Mouse (Mus musculus): ENCODE measurements around the gene Zbtb1. TPM values are rescaled to one million over a fixed set of nuclear protein-coding genes. Genes with fewer than 3 reads are reported as not detected.

Gene Zbtb1
- polyA plus RNA-seq, 1 experiment from 2014 or later, result 3.5 TPM

DNA sequence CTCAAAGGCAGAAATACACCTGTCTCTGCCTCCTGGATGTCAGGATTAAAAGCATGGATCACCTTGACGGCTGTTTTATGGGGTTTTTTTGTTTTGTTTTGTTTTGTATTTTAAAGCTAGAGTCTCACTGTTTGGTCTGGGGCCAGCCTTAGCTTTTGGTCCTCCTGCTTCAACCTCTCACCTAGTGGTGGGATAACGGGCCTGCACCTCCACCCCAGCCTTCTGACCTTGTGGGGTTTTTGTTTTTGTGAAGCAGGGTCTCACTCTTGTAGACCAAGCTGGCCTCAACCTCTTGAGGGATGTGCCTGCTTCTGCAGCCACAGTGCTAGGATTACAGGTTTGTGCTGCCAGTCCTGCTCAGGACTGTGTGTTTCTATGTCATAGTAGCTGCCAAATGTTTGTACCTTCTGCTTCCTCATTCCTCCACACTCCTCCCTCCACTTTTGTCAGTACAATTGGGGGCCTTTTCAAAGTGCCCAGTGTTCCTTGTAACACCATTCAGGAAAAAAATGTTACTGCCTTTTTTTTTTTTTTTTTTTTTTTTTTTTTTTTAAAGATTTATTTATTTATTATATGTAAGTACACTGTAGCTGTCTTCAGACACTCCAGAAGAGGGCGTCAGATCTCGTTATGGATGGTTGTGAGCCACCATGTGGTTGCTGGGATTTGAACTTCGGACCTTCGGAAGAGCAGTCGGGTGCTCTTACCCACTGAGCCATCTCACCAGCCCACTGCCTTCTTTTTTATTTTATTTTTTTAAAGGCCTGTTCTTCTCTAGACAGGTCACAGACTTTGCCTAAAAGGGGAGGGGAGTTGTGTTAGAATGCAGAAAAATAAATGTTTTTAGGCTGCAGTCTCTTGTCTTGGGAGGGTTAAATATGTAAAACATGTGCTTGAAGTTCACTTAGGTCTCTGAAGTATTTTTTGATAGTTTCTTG is 3.1 kb downstream of the Zbtb1 start:
- H3K27ac ChIP-seq, result no peak overlapping the region
- ATAC-seq (replicated peaks), result no peak
- no peaks in the 10 kb centered on the region for H3K27me3 ChIP-seq (replicated peaks)
- H3K9ac ChIP-seq, result no peak overlapping the region
- H3K4me1 ChIP-seq, result peaks cover 23% of the 10 kb centered on the region
- no peak overlapping the region for H3K4me2 ChIP-seq
- H3K9me3 ChIP-seq, result no peaks in the 10 kb centered on the region
- no peak overlapping the region for H3K4me3 ChIP-seq
- no peaks in the 10 kb centered on the region for H3K36me3 ChIP-seq (replicated peaks)
- 67% methylated on average over 7 of the region's 7 CpGs for WGBS

DNA sequence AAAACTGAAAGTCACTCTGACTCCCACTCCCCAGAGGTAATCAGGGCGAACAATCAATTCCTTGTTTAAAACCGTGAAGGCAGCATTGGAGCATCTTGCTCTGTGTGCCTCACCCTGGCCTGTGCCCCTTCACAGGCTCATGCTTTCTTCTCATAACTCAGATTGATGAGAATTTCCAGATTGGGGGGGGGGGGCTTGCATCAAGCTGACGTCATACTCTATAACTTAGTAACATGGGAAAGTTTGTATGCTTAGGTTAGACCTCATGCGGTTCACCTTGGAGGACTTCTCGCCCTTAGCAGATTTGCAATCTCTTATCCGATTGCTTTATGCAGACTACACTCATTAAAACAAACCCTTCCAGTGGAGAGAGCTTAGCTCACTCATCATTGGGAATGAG is 3.9 kb downstream of the Zbtb1 start:
- Histone ChIP-seq H3K36me3 (replicated peaks) (no peaks in the 10 kb centered on the region), H3K4me2 (no peak overlapping the region), H3K4me3 (no peak overlapping the region), H3K9ac (no peak overlapping the region), H3K9me3 (no peaks in the 10 kb centered on the region), H3K27ac (no peak overlapping the region), H3K4me1 (peaks cover 17% of the 10 kb centered on the region), H3K27me3 (replicated peaks) (no peaks in the 10 kb centered on the region)
- 74% methylated on average over 6 of the region's 6 CpGs for WGBS
- no peak for ATAC-seq (replicated peaks)

GRCm38 (mm10) chr12:76374911-76375310 is 4.8 kb downstream of the Zbtb1 start:
- no peak for ATAC-seq (replicated peaks)
- 81% methylated on average over 4 of the region's 4 CpGs for WGBS
- H3K9me3 ChIP-seq, result no peaks in the 10 kb centered on the region
- H3K4me2 ChIP-seq, result no peak overlapping the region
- no peaks in the 10 kb centered on the region for H3K36me3 ChIP-seq (replicated peaks)
- no peaks in the 10 kb centered on the region for H3K27me3 ChIP-seq (replicated peaks)
- no peak overlapping the region for H3K27ac ChIP-seq
- no peak overlapping the region for H3K9ac ChIP-seq
- H3K4me3 ChIP-seq, result no peak overlapping the region
- H3K4me1 ChIP-seq, result peaks cover 17% of the 10 kb centered on the region

- no peak overlapping the region for H3K27ac ChIP-seq
- ATAC-seq (replicated peaks), result no peak
- 94% methylated on average over 3 of the region's 3 CpGs for WGBS
- no peaks in the 10 kb centered on the region for H3K27me3 ChIP-seq (replicated peaks)
- H3K9me3 ChIP-seq, result no peaks in the 10 kb centered on the region
- no peak overlapping the region for H3K4me2 ChIP-seq
- no peak overlapping the region for H3K9ac ChIP-seq
- no peaks in the 10 kb centered on the region for H3K36me3 ChIP-seq (replicated peaks)
- H3K4me1 ChIP-seq, result peaks cover 17% of the 10 kb centered on the region
- H3K4me3 ChIP-seq, result no peak overlapping the region
These were observed 5.4 kb downstream of the Zbtb1 start for GRCm38 (mm10) chr12:76375506-76375905.

- no peaks in the 10 kb centered on the region for H3K9me3 ChIP-seq
- H3K27me3 ChIP-seq (replicated peaks), result no peaks in the 10 kb centered on the region
- no peak overlapping the region for H3K4me3 ChIP-seq
- no peaks in the 10 kb centered on the region for H3K36me3 ChIP-seq (replicated peaks)
- H3K9ac ChIP-seq, result no peak overlapping the region
- H3K4me1 ChIP-seq, result peaks cover 12% of the 10 kb centered on the region
- WGBS, result 33% methylated on average over 7 of the region's 7 CpGs
- no peak overlapping the region for H3K4me2 ChIP-seq
- no peak overlapping the region for H3K27ac ChIP-seq
- ATAC-seq (replicated peaks), result no peak
These were observed 6.6 kb downstream of the Zbtb1 start for GRCm38 (mm10) chr12:76376649-76377048.

GRCm38 (mm10) chr12:76377059-76377458 is 7.0 kb downstream of the Zbtb1 start:
- Histone ChIP-seq H3K36me3 (replicated peaks) (no peaks in the 10 kb centered on the region), H3K4me2 (no peak overlapping the region), H3K4me3 (no peak overlapping the region), H3K27ac (no peak overlapping the region), H3K9me3 (no peaks in the 10 kb centered on the region), H3K9ac (no peak overlapping the region), H3K27me3 (replicated peaks) (no peaks in the 10 kb centered on the region), H3K4me1 (peaks cover 8% of the 10 kb centered on the region)
- no peak for ATAC-seq (replicated peaks)
- 94% methylated on average over 6 of the region's 6 CpGs for WGBS

- Histone ChIP-seq H3K4me3 (no peak overlapping the region), H3K27me3 (replicated peaks) (no peaks in the 10 kb centered on the region), H3K9me3 (no peaks in the 10 kb centered on the region), H3K27ac (no peak overlapping the region), H3K9ac (no peak overlapping the region), H3K4me2 (no peak overlapping the region), H3K4me1 (peaks cover 2% of the 10 kb centered on the region; the same call in 1 of the 2 replicates), H3K36me3 (replicated peaks) (no peaks in the 10 kb centered on the region)
- 96% methylated on average over 3 of the region's 3 CpGs for WGBS
- ATAC-seq (replicated peaks), result no peak
These were observed 7.7 kb downstream of the Zbtb1 start for GRCm38 (mm10) chr12:76377726-76378125.

GRCm38 (mm10) chr12:76378556-76378955 is 8.5 kb downstream of the Zbtb1 start:
- 94% methylated on average over 5 of the region's 5 CpGs for WGBS
- Histone ChIP-seq H3K4me2 (no peak overlapping the region), H3K4me1 (no peaks in the 10 kb centered on the region), H3K9me3 (no peaks in the 10 kb centered on the region), H3K27me3 (replicated peaks) (no peaks in the 10 kb centered on the region), H3K27ac (no peak overlapping the region), H3K36me3 (replicated peaks) (no peaks in the 10 kb centered on the region), H3K9ac (no peak overlapping the region), H3K4me3 (no peak overlapping the region)
- ATAC-seq (replicated peaks), result no peak

GRCm38 (mm10) chr12:76380151-76380550 is 10.1 kb downstream of the Zbtb1 start:
- no peak overlapping the region for H3K9ac ChIP-seq
- no peak overlapping the region for H3K4me3 ChIP-seq
- WGBS, result 93% methylated on average over 7 of the region's 7 CpGs
- H3K27ac ChIP-seq, result no peak overlapping the region
- H3K4me2 ChIP-seq, result no peak overlapping the region
- no peaks in the 10 kb centered on the region for H3K27me3 ChIP-seq (replicated peaks)
- H3K36me3 ChIP-seq (replicated peaks), result no peaks in the 10 kb centered on the region
- ATAC-seq (replicated peaks), result no peak
- H3K9me3 ChIP-seq, result no peaks in the 10 kb centered on the region
- no peaks in the 10 kb centered on the region for H3K4me1 ChIP-seq

- WGBS, result 95% methylated on average over 8 of the region's 8 CpGs
- Histone ChIP-seq H3K4me2 (no peak overlapping the region), H3K4me1 (no peaks in the 10 kb centered on the region), H3K36me3 (replicated peaks) (peaks cover 4% of the 10 kb centered on the region; the same call in 1 of the 2 replicates), H3K27me3 (replicated peaks) (no peaks in the 10 kb centered on the region), H3K9me3 (no peaks in the 10 kb centered on the region), H3K9ac (no peak overlapping the region), H3K4me3 (no peak overlapping the region), H3K27ac (no peak overlapping the region)
- ATAC-seq (replicated peaks), result no peak
These were observed 15.3 kb downstream of the Zbtb1 start for GRCm38 (mm10) chr12:76385342-76385741.

- no peaks in the 10 kb centered on the region for H3K27me3 ChIP-seq (replicated peaks)
- 64% methylated on average over 11 of the region's 11 CpGs for WGBS
- ATAC-seq (replicated peaks), result no peak
These were observed 18.7 kb downstream of the Zbtb1 start for GRCm38 (mm10) chr12:76388794-76389193.

DNA sequence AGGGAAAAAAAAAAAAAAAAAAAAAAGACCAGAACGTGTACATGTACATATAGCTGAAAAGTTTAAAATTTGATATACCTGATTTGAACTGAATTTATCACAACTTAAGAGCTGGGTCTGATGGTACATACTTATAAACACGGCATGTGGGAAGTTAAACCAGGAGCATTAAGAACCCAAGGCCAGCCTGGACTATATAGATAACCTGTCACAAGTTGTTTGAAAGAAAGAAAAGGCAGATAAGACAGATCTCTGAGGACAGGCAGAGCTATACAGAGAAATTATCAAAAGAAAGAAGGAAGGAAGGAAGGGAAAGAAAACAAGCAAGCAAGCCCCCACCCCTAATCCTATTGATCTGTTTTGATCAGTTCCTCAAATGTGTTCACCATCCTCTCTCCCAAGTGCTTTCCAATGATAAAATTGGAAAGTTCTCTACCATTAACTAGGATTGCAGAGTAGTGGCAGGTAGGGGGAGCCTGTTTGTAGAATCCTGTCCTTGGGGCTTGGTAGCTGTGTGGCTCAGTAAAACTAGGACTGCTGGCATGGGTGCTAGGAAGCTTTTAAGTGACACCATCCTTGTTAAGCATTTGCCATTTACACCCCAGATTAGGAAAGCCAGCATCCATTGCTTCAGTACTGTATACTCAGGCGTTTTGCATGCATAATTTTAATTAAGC is 21.7 kb downstream of the Zbtb1 start:
- Histone ChIP-seq H3K4me1 (no peaks in the 10 kb centered on the region), H3K27me3 (replicated peaks) (no peaks in the 10 kb centered on the region), H3K36me3 (replicated peaks) (0 out of 2 replicates have a peak, but pooled peaks cover 4% of the 10 kb centered on the region), H3K4me2 (no peak overlapping the region), H3K27ac (no peak overlapping the region), H3K9ac (no peak overlapping the region), H3K4me3 (no peak overlapping the region), H3K9me3 (no peaks in the 10 kb centered on the region)
- no peak for ATAC-seq (replicated peaks)
- WGBS, result 84% methylated on average over 3 of the region's 3 CpGs

More at GRCm38 (mm10) chr12:76388794-76389193, 18.7 kb downstream of the Zbtb1 start:
- Histone ChIP-seq H3K4me3 (no peak overlapping the region), H3K9me3 (no peaks in the 10 kb centered on the region), H3K36me3 (replicated peaks) (peaks cover 4% of the 10 kb centered on the region; the same call in 1 of the 2 replicates), H3K27ac (no peak overlapping the region), H3K4me2 (no peak overlapping the region), H3K4me1 (no peaks in the 10 kb centered on the region), H3K9ac (no peak overlapping the region)

Data from midbrain, embryonic 15.5 days (tissue).